Mouse (Mus musculus): ENCODE measurements around the gene Gm28372. TPM values are rescaled to one million over a fixed set of nuclear protein-coding genes. Genes with fewer than 3 reads are reported as not detected.
A peak's percentile ranks its signal among the peaks of the same experiment; 100 is the strongest.
"Not testable (repeated sequence)": the region's sequence is repeated elsewhere in the genome, so short reads cannot be mapped to it uniquely, and the experiment has no call there.

Gene Gm28372
- polyA plus RNA-seq (2014; fragmentation: Nextera tagmentation; extraction: Ambion mirVana): not detected in 2 replicates

DNA sequence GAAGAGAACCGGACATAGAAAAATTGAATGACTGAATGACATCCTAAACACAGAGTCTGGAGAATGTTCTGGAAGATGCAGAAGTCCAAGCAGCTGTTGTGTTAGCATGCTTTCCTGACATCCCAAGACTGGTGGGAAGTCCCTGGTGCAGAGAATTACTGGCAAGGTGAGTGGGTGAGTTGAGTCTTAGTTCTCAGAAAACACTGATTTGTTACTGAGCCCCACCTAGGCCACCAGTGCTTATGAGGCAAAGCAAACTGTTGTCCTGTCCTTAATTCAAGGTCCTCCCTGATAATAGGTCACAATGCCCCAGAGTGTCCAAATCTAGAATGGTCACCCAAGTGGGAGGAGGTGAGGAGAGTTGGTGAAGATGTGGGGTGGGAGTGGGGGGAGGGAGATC, at the start of gene Gm28372, which contains the start of gene 1700020A23Rik:
Gene Gm28372, plus strand, starts transcription at position 301 of the 400 bp plus-strand sequence.
Gene 1700020A23Rik, plus strand, starts transcription at position 321 of the 400 bp plus-strand sequence.
- WGBS: 82% methylated on average over 1 of the region's 1 CpGs
- no peak for DNase-seq (ENCODE audit: low spot score)

DNA sequence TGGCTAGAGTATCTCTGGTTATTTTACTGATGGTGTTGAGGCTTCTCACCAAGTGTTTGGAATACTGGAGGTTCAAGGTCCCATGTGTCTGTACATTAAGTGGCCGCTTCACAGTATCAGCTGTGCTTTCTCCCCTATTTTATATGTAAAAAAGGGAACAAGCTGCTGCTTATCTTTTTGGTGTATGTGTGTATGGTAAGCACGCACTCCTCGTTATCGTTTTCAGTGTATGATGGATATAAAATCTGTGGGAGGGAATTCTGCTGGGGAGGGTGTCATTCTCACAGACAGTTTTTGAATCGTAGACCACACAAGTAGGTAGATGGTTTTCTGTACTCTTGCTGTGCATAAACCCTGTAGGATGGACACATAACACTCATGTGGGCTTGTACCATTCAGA, 47.5 kb upstream of the Gm28372 start:
- Histone ChIP-seq H3K4me2 (replicated peaks; ENCODE audit: low read depth, low read length) (no peak overlapping the region), H3K27me3 (ENCODE audit: control insufficient read depth, insufficient read depth, low read length) (peaks cover 35% of the 10 kb centered on the region), H3K36me3 (ENCODE audit: control insufficient read depth, insufficient read depth, low read length) (no peaks in the 10 kb centered on the region), H3K27ac (ENCODE audit: low read depth, low read length) (no peak overlapping the region), H3K9ac (ENCODE audit: low read depth, low read length) (no peak overlapping the region), H3K4me1 (replicated peaks; ENCODE audit: control insufficient read depth, insufficient read depth, low read length) (no peaks in the 10 kb centered on the region), H3K4me3 (ENCODE audit: low read depth, low read length) (no peak overlapping the region), H3K9me3 (ENCODE audit: control insufficient read depth, low read length) (no peaks in the 10 kb centered on the region)
- no peak for ATAC-seq (ENCODE audit: low FRiP score)
- DNase-seq (ENCODE audit: low spot score): no peak
- 93% methylated on average over 5 of the region's 5 CpGs for WGBS

More for the DNA sequence above, at the start of gene Gm28372, which contains the start of gene 1700020A23Rik:
- H3K9ac ChIP-seq (ENCODE audit: low read depth, low read length): no peak within 1 kb of the TSS
- no peaks in the 10 kb centered on the region for H3K27me3 ChIP-seq (ENCODE audit: control insufficient read depth, insufficient read depth, low read length)
- H3K4me3 ChIP-seq (ENCODE audit: low read depth, low read length): no peak within 1 kb of the TSS
- no peak for ATAC-seq (ENCODE audit: low FRiP score)
- no peaks in the 10 kb centered on the region for H3K9me3 ChIP-seq (ENCODE audit: control insufficient read depth, low read length)
- no peaks in the 10 kb centered on the region for H3K36me3 ChIP-seq (ENCODE audit: control insufficient read depth, insufficient read depth, low read length)
- H3K4me2 ChIP-seq (replicated peaks; ENCODE audit: low read depth, low read length): no peak within 1 kb of the TSS
- H3K27ac ChIP-seq (ENCODE audit: low read depth, low read length): no peak within 1 kb of the TSS
- H3K4me1 ChIP-seq (replicated peaks; ENCODE audit: control insufficient read depth, insufficient read depth, low read length): no peaks in the 10 kb centered on the region

DNA sequence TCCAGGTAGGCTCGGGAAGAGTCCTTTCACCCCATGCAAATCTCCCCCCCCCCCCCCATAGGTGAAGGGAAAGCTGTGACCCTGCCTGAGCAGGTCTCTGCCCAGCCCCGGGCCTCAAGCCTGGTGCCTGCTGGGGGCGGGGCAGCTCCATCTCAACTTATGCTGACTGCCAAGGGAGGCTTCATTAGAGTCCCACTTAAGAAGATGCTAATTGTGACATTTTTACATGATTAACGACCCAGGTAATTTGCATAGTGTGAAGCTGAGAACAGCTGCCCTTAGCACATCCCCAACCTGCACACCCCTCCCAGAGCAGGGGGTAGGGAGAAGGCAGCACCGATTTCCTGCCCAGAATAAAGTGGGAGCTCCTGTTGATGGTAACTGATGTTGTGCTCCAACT, 46.2 kb upstream of the Gm28372 start:
- peaks cover 45% of the 10 kb centered on the region for H3K27me3 ChIP-seq (ENCODE audit: control insufficient read depth, insufficient read depth, low read length)
- H3K27ac ChIP-seq (ENCODE audit: low read depth, low read length): no peak overlapping the region
- no peak for ATAC-seq (ENCODE audit: low FRiP score)
- H3K4me2 ChIP-seq (replicated peaks; ENCODE audit: low read depth, low read length): no peak overlapping the region
- H3K9ac ChIP-seq (ENCODE audit: low read depth, low read length): no peak overlapping the region
- no peak for DNase-seq (ENCODE audit: low spot score)
- no peaks in the 10 kb centered on the region for H3K4me1 ChIP-seq (replicated peaks; ENCODE audit: control insufficient read depth, insufficient read depth, low read length)
- no peaks in the 10 kb centered on the region for H3K36me3 ChIP-seq (ENCODE audit: control insufficient read depth, insufficient read depth, low read length)
- no peak overlapping the region for H3K4me3 ChIP-seq (ENCODE audit: low read depth, low read length)
- no peaks in the 10 kb centered on the region for H3K9me3 ChIP-seq (ENCODE audit: control insufficient read depth, low read length)
- WGBS: 23% methylated on average over 5 of the region's 5 CpGs

DNA sequence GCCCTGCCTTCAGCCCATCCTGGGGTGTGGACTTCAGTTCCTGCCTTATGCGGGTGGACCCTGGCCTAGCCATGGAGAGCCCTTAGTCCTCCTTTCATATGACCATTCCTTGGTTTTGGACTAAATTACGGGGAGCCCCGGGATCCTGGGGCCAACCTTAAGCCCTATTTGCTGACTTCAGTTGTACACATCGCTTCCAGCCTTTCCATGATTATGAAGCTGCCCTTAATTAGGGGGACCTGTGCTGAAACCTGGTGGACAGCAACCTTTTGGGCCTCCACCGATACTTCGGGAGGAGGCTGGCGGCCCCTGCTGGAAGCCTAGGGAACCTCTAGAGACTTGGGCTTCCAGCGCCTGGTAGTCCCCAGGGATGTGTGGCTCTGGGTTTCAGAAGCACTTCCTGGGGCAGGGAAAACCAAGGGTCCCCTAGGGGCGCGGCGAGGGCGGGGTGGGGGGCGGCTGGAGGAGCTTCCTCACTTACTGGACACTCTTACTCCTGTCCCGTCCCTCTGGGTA, 42.5 kb upstream of the Gm28372 start:
- H3K9ac ChIP-seq (ENCODE audit: low read depth, low read length): no peak overlapping the region
- H3K4me3 ChIP-seq (ENCODE audit: low read depth, low read length): no peak overlapping the region
- ATAC-seq (ENCODE audit: low FRiP score): 0 out of 2 replicates have a peak, but pooled peaks have one; percentile 17

DNA sequence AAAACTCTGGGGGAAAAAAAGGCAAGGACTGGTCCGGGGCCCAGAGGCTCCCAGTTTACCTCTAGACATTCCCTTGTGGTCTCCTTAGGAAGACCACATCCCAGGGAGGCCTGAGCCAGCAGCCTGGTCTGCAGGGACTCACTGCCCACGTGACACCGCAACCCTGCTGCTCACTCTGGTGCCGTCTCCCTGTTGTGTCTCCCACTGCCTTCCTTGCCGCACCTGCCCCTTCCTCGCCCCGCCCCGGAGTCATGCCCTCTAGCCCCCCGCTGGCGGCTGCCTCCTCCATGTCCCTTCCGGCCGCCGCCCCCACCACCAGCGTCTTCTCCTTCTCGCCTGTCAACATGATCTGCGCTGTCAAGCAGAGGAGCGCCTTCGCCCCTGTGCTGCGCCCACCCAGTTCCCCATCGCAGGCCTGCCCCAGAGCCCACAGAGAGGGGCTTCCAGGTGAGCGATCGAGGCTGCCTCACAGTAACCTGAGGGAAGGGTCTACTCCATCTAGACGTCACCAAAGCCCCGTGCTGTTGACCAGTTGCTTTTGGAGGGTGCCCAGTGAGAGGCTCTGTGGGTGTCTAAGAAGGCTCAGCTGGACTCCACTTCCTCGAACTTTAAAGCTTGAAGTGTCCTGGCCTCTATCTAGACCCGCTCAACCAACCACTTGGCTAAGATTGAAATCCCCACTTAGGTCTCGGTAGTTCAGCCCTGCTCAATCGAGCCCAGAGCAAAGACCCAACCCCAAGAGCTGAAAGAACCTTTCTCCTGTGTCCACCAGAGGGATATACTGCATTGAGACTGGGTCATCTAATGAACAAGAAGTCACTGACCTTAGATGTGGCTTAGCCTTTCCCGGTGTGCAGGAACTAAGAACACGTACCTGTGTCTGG, 39.6 kb upstream of the Gm28372 start:
- peaks cover 36% of the 10 kb centered on the region for H3K27me3 ChIP-seq (ENCODE audit: control insufficient read depth, insufficient read depth, low read length)
- 0 out of 2 replicates have a peak, but pooled peaks cover 3% of the 10 kb centered on the region for H3K4me1 ChIP-seq (replicated peaks; ENCODE audit: control insufficient read depth, insufficient read depth, low read length)
- H3K9me3 ChIP-seq (ENCODE audit: control insufficient read depth, low read length): no peaks in the 10 kb centered on the region
- ATAC-seq (ENCODE audit: low FRiP score) (peak; percentile 40; the same call in 1 of the 2 replicates), DNase-seq (ENCODE audit: low spot score) (peak; percentile 44)
- H3K4me2 ChIP-seq (replicated peaks; ENCODE audit: low read depth, low read length): peak overlapping the region; percentile 38
- H3K4me3 ChIP-seq (ENCODE audit: low read depth, low read length): peak overlapping the region; percentile 18
- WGBS: 6% methylated on average over 29 of the region's 30 CpGs
- H3K27ac ChIP-seq (ENCODE audit: low read depth, low read length): no peak overlapping the region
- H3K36me3 ChIP-seq (ENCODE audit: control insufficient read depth, insufficient read depth, low read length): no peaks in the 10 kb centered on the region
- H3K9ac ChIP-seq (ENCODE audit: low read depth, low read length): peak overlapping the region; percentile 3; the same call in 1 of the 2 replicates

More for the DNA sequence above, 42.5 kb upstream of the Gm28372 start:
- peak; percentile 72 for DNase-seq (ENCODE audit: low spot score)
- 0 out of 2 replicates have a peak overlapping the region, but pooled peaks have one; percentile 6 for H3K4me2 ChIP-seq (replicated peaks; ENCODE audit: low read depth, low read length)
- peaks cover 50% of the 10 kb centered on the region for H3K27me3 ChIP-seq (ENCODE audit: control insufficient read depth, insufficient read depth, low read length)
- H3K9me3 ChIP-seq (ENCODE audit: control insufficient read depth, low read length): no peaks in the 10 kb centered on the region
- 2% methylated on average over 14 of the region's 14 CpGs for WGBS
- H3K36me3 ChIP-seq (ENCODE audit: control insufficient read depth, insufficient read depth, low read length): no peaks in the 10 kb centered on the region
- 0 out of 2 replicates have a peak, but pooled peaks cover 3% of the 10 kb centered on the region for H3K4me1 ChIP-seq (replicated peaks; ENCODE audit: control insufficient read depth, insufficient read depth, low read length)
- no peak overlapping the region for H3K27ac ChIP-seq (ENCODE audit: low read depth, low read length)

DNA sequence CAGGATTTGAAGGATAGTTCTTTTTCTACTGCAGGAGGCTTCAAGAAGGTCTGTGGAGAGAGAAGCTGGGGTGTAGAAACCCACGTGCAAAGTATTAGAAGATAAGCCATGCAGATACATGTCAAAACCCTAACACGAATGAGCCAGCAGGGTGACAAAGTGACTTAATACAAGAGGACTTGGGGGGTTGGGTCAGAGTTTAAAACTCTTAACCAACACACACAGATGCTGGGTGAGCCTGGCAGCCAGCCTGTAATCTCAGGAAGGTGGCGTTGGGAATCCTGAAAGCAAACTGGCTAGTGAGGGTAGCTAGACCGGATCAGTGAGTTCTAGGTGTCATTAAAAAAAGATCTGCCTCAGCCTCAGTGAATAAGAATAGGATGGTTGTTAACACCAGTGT, 37.7 kb upstream of the Gm28372 start:
- WGBS: 76% methylated on average over 4 of the region's 4 CpGs
- Histone ChIP-seq H3K9ac (ENCODE audit: low read depth, low read length) (no peak overlapping the region), H3K4me2 (replicated peaks; ENCODE audit: low read depth, low read length) (no peak overlapping the region), H3K4me1 (replicated peaks; ENCODE audit: control insufficient read depth, insufficient read depth, low read length) (0 out of 2 replicates have a peak, but pooled peaks cover 3% of the 10 kb centered on the region), H3K27ac (ENCODE audit: low read depth, low read length) (no peak overlapping the region), H3K9me3 (ENCODE audit: control insufficient read depth, low read length) (no peaks in the 10 kb centered on the region), H3K27me3 (ENCODE audit: control insufficient read depth, insufficient read depth, low read length) (peaks cover 17% of the 10 kb centered on the region), H3K36me3 (ENCODE audit: control insufficient read depth, insufficient read depth, low read length) (no peaks in the 10 kb centered on the region), H3K4me3 (ENCODE audit: low read depth, low read length) (no peak overlapping the region)
- DNase-seq (ENCODE audit: low spot score) (no peak), ATAC-seq (ENCODE audit: low FRiP score) (no peak)

DNA sequence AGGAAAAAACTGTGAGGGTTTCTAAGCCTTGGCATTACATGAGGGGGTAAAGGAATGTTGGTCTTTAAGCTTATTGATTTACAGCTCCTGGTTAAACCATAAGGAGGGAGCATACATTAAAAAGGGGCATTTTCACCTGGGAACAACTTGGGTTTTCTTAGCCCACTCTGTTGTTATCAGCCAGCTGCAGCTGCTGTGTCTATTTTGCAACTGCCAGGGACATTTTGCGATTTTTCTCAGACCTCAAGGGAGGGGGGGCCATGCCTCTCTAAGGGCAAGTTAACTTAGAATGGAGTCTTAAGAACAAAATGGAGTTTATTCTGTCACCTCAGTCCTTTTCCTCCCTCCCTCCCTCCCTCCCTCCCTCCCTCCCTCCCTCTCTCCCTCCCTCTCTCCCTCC, 32.0 kb upstream of the Gm28372 start:
- not testable (repeated sequence) for H3K4me1 ChIP-seq (replicated peaks; ENCODE audit: control insufficient read depth, insufficient read depth, low read length); DNase-seq (ENCODE audit: low spot score); H3K4me2 ChIP-seq (replicated peaks; ENCODE audit: low read depth, low read length); H3K27me3 ChIP-seq (ENCODE audit: control insufficient read depth, insufficient read depth, low read length); H3K4me3 ChIP-seq (ENCODE audit: low read depth, low read length); H3K27ac ChIP-seq (ENCODE audit: low read depth, low read length); H3K9ac ChIP-seq (ENCODE audit: low read depth, low read length); H3K36me3 ChIP-seq (ENCODE audit: control insufficient read depth, insufficient read depth, low read length); H3K9me3 ChIP-seq (ENCODE audit: control insufficient read depth, low read length); ATAC-seq (ENCODE audit: low FRiP score)
- WGBS: 68% methylated on average over 1 of the region's 1 CpGs

DNA sequence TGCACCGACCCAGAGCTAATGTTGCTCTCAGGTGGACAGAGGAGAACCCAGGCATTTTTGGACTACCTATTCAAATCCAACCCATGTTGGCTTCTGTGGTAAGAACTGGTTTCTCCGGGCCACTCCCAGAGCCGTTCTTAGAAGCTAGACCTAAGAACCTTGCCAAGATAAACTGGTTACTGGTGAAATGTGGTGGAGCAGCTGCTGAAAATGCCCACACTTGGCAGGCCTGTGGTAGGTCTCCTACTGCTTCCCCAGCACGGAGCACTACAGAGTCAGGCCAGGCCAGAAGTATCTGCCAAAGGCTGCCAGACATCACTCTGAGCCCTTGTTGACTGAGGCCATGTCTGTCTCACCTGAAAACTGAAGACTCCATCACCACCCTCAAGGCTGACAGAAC, 30.1 kb upstream of the Gm28372 start:
- WGBS: 78% methylated on average over 4 of the region's 4 CpGs
- no peak overlapping the region for H3K4me2 ChIP-seq (replicated peaks; ENCODE audit: low read depth, low read length)
- H3K36me3 ChIP-seq (ENCODE audit: control insufficient read depth, insufficient read depth, low read length): no peaks in the 10 kb centered on the region
- no peaks in the 10 kb centered on the region for H3K9me3 ChIP-seq (ENCODE audit: control insufficient read depth, low read length)
- ATAC-seq (ENCODE audit: low FRiP score) (no peak), DNase-seq (ENCODE audit: low spot score) (no peak)
- H3K9ac ChIP-seq (ENCODE audit: low read depth, low read length): no peak overlapping the region
- no peak overlapping the region for H3K4me3 ChIP-seq (ENCODE audit: low read depth, low read length)
- no peak overlapping the region for H3K27ac ChIP-seq (ENCODE audit: low read depth, low read length)
- no peaks in the 10 kb centered on the region for H3K4me1 ChIP-seq (replicated peaks; ENCODE audit: control insufficient read depth, insufficient read depth, low read length)
- H3K27me3 ChIP-seq (ENCODE audit: control insufficient read depth, insufficient read depth, low read length): no peaks in the 10 kb centered on the region
